In genomic region chr6:72895000-72895399, GRCm38 (mm10) we compare ENCODE assay signal across 25 mouse cellular contexts. TPM values are rescaled to one million over a fixed set of nuclear protein-coding genes. Genes with fewer than 3 reads are reported as not detected.
DNase-seq lines count a peak whose midpoint lies in the region; ATAC-seq and TF ChIP-seq lines count a peak whose summit lies in the region.
"Had no signal": no experiment of that assay in that cellular context is flagged by ENCODE, and none has a peak within 500 bp of the region (broad histone marks: within the 10 kb centered on the region; RNA-seq: fewer than 3 reads in every experiment).

No protein-coding gene starts in this region.

- H3K27me3 ChIP-seq in lung, postnatal 0 days (replicated peaks; ENCODE audit: insufficient read depth, low read length): no peaks in the 10 kb centered on the region
- no peaks in the 10 kb centered on the region for H3K27me3 ChIP-seq in heart, postnatal 0 days (ENCODE audit: control insufficient read depth, insufficient read depth, low read length)
- H3K27me3 ChIP-seq: forebrain, embryonic 13.5 days; neural tube, embryonic 15.5 days; stomach, embryonic 15.5 days had no signal

- H3K4me1 ChIP-seq in lung, postnatal 0 days (ENCODE audit: insufficient read depth, low read depth, low read length): peaks cover 11% of the 10 kb centered on the region; the same call in 1 of the 2 replicates
- H3K4me1 ChIP-seq in heart, postnatal 0 days (ENCODE audit: control insufficient read depth, insufficient read depth): peaks cover 43% of the 10 kb centered on the region

- H3K4me2 ChIP-seq in lung, postnatal 0 days (replicated peaks; ENCODE audit: low read depth, low read length): no peak overlapping the region
- H3K4me2 ChIP-seq in heart, postnatal 0 days (ENCODE audit: low read depth, low read length): 0 out of 2 replicates have a peak overlapping the region, but pooled peaks have one; percentile 6
- H3K4me2 ChIP-seq: forebrain, embryonic 13.5 days; hindbrain, embryonic 14.5 days; midbrain, embryonic 11.5 days; neural tube, embryonic 15.5 days; stomach, embryonic 15.5 days had no signal

- no peaks in the 10 kb centered on the region for H3K36me3 ChIP-seq in lung, postnatal 0 days (ENCODE audit: insufficient read depth, low read length)
- H3K36me3 ChIP-seq in heart, postnatal 0 days (replicated peaks; ENCODE audit: control insufficient read depth, insufficient read depth, low read length): peaks cover 4% of the 10 kb centered on the region; the same call in 1 of the 2 replicates
- H3K36me3 ChIP-seq: neural tube, embryonic 15.5 days; stomach, embryonic 15.5 days had no signal

- no peak for ATAC-seq in lung, postnatal 0 days
- no peak for ATAC-seq in heart, postnatal 0 days (ENCODE audit: insufficient read depth, low read depth)
- ATAC-seq: forebrain, embryonic 13.5 days; inflammation-experienced regulatory T-cells, adult 6 months; liver, postnatal 0 days had no signal

- no peak overlapping the region for H3K9ac ChIP-seq in lung, postnatal 0 days (replicated peaks; ENCODE audit: low read depth)
- H3K9ac ChIP-seq in heart, postnatal 0 days (replicated peaks; ENCODE audit: low read depth, low read length): no peak overlapping the region
- H3K9ac ChIP-seq: forebrain, embryonic 13.5 days; hindbrain, embryonic 14.5 days; liver, postnatal 0 days; neural tube, embryonic 15.5 days; stomach, embryonic 15.5 days had no signal

- no peak for TF ChIP-seq EP300 in lung, postnatal 0 days (IDR thresholded peaks at IDR 0.05)
- TF ChIP-seq EP300 in heart, postnatal 0 days (IDR thresholded peaks at IDR 0.05; ENCODE audit: low read depth): no peak

- TF ChIP-seq CTCF in lung, postnatal 0 days (IDR thresholded peaks at IDR 0.05): no peak
- no peak for TF ChIP-seq CTCF in heart, postnatal 0 days (IDR thresholded peaks at IDR 0.05; ENCODE audit: low read depth)
- no peak for TF ChIP-seq CTCF in layer of hippocampus, adult 2 months (conservative IDR thresholded peaks at IDR 0.05)

- H3K9me3 ChIP-seq in lung, postnatal 0 days (ENCODE audit: low read length): no peaks in the 10 kb centered on the region
- H3K9me3 ChIP-seq in heart, postnatal 0 days (replicated peaks; ENCODE audit: control insufficient read depth, low read length): no peaks in the 10 kb centered on the region
- H3K9me3 ChIP-seq: forebrain, embryonic 13.5 days; limb, embryonic 10.5 days; neural tube, embryonic 15.5 days; stomach, embryonic 15.5 days had no signal

- H3K27ac ChIP-seq in lung, postnatal 0 days (ENCODE audit: low read length): peak overlapping the region; percentile 29; the same call in 1 of the 2 replicates
- peak overlapping the region; percentile 75 for H3K27ac ChIP-seq in heart, postnatal 0 days (ENCODE audit: low read depth)
- H3K27ac ChIP-seq in layer of hippocampus, adult 2 months: no peak overlapping the region
- H3K27ac ChIP-seq: forebrain, embryonic 13.5 days; hindbrain, embryonic 14.5 days; kidney, postnatal 0 days; limb, embryonic 10.5 days; neural tube, embryonic 15.5 days; stomach, embryonic 15.5 days had no signal

- no peak overlapping the region for H3K4me3 ChIP-seq in lung, postnatal 0 days (ENCODE audit: low read depth, low read length)
- H3K4me3 ChIP-seq in heart, postnatal 0 days (ENCODE audit: low read depth, low read length): no peak overlapping the region
- H3K4me3 ChIP-seq in layer of hippocampus, adult 2 months: no peak overlapping the region
- H3K4me3 ChIP-seq: forebrain, embryonic 13.5 days; limb, embryonic 10.5 days; neural tube, embryonic 15.5 days; stomach, embryonic 15.5 days had no signal

- WGBS in lung, postnatal 0 days: 27% methylated on average over 3 of the region's 3 CpGs
- WGBS in heart, postnatal 0 days: 19% methylated on average over 3 of the region's 3 CpGs

- DNase-seq in adrenal gland, postnatal 14 days: peak; percentile 38
- DNase-seq in adrenal gland, adult (ENCODE audit: inconsistent age in 2 of 2, low spot score in 1 of 2): no peak
- DNase-seq in lung, postnatal 0 days (ENCODE audit: low spot score): no peak
- no peak for DNase-seq in lung, adult 18-20 months
- peak; percentile 48 for DNase-seq in heart, postnatal 0 days (ENCODE audit: low spot score)
- DNase-seq in embryo, embryonic 11 days: no peak
- no peak for DNase-seq in layer of hippocampus, adult 2 months (ENCODE audit: low spot score in 2 of 2)
- DNase-seq: cerebellum, adult 11-12 months; cerebellum, postnatal 25 days; kidney, adult 2 months; liver; liver, postnatal 0 days; lung, postnatal 14 days; right cerebral cortex, adult 18-20 months; right cerebral cortex, postnatal 4 days; thymus, adult 18-20 months; thymus, postnatal 4 days had no signal

RNA-seq across cellular contexts. Expression of gene Kcmf1, which starts 4.8 kb away (rescaled TPM):
- 86.8 and 97.9 TPM in 2 replicates for total RNA-seq in adrenal gland, postnatal 14 days (2021)
- 43.0 and 47.6 TPM in 2 replicates for polyA plus RNA-seq in lung, postnatal 0 days (2015; fragmentation: Nextera tagmentation; extraction: Ambion mirVana)
- 88.7 and 93.7 TPM in 2 replicates for total RNA-seq in heart, postnatal 0 days (2014; rRNA removed; ENCODE audit: low replicate concordance)
- 43.7 and 52.1 TPM in 2 replicates for polyA plus RNA-seq in heart, postnatal 0 days (2015; fragmentation: Nextera tagmentation; extraction: Ambion mirVana)
- 10 to 100 TPM; 57.8 to 64.1 TPM for total RNA-seq in layer of hippocampus, adult 2 months (2021)

Comparison
In these comparisons a context has a peak if more than half of its experiments do, and no peak if none do; other contexts are left out.
1. DNase-seq: peak in adrenal gland, postnatal 14 days (single experiment) and heart, postnatal 0 days (single experiment); none in adrenal gland, adult (0 of 2), lung, postnatal 0 days (single experiment), lung, adult 18-20 months (0 of 2), embryo, embryonic 11 days (single experiment) and layer of hippocampus, adult 2 months (0 of 2).